Mouse (Mus musculus): ENCODE results near the gene A4galt.

DNA sequence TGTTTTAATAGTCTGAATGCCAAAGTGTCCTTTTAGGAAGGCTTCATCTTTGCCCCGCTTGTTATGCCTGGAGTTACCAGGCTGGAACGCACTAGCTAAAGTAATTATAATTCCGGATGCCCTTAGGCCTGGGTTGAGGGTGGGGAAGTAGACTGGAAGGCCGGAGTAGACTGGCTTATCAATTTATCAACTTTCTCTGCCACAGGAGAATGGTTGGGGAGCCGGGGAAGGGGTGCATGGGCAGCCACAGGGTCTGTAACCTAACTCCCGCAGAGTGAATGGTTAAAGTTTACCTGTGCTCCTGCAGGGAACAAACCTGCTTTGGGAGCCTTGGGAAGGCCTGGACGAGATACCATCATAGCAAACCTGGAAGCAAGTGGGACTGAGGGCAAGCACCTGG, 4.4 kb upstream of the A4galt start:
- no peak for TF ChIP-seq CTCF (IDR thresholded peaks at IDR 0.05; ENCODE audit: low read depth)
- TF ChIP-seq EP300 (IDR thresholded peaks at IDR 0.05; ENCODE audit: low read depth), result no peak

All from liver, embryonic 14.5 days (tissue).